Mouse (Mus musculus): ENCODE results near the gene Ccdc85b. TPM values are rescaled to one million over a fixed set of nuclear protein-coding genes. Genes with fewer than 3 reads are reported as not detected.

Gene Ccdc85b
- polyA plus RNA-seq, 1 experiment, result 30.5 TPM

- Histone ChIP-seq H3K79me2 (ENCODE audit: control insufficient read depth, insufficient read depth) (peaks cover 59% of the 10 kb centered on the region), H3K79me3 (ENCODE audit: low read depth) (peaks cover 36% of the 10 kb centered on the region), H3K4me3 (ENCODE audit: insufficient read depth, poor library complexity, severe bottlenecking) (no peak overlapping the region), H3K36me3 (ENCODE audit: control insufficient read depth, insufficient read depth) (peaks cover 47% of the 10 kb centered on the region), H3ac (ENCODE audit: control insufficient read depth, insufficient read length, low read depth) (no peak overlapping the region), H3K27me3 (ENCODE audit: control insufficient read depth, insufficient read depth, insufficient read length) (no peaks in the 10 kb centered on the region)
- TF ChIP-seq MAX (IDR thresholded peaks at IDR 0.05), result no peak
- TF ChIP-seq MYOG (IDR thresholded peaks at IDR 0.05; ENCODE audit: control insufficient read depth, extremely low read depth, insufficient read length), result no peak
- no peak for TF ChIP-seq CTCF (IDR thresholded peaks at IDR 0.05; ENCODE audit: control insufficient read depth, insufficient read depth, insufficient read length)
- no peak for TF ChIP-seq USF1 (IDR thresholded peaks at IDR 0.05; ENCODE audit: low read depth)
- no peak for TF ChIP-seq MYOD1 (IDR thresholded peaks at IDR 0.05; ENCODE audit: control insufficient read depth, insufficient read length, low read depth)
- no peak for TF ChIP-seq FOSL1 (IDR thresholded peaks at IDR 0.05; ENCODE audit: insufficient read depth, low read length, poor library complexity, severe bottlenecking)
- TF ChIP-seq CEBPB (IDR thresholded peaks at IDR 0.05; ENCODE audit: low read depth), result no peak
These were observed 34.7 kb downstream of the Ccdc85b start for GRCm38 (mm10) chr19:5422895-5423443.

GRCm38 (mm10) chr19:5422267-5422666, 35.4 kb downstream of the Ccdc85b start:
- Histone ChIP-seq H3K36me3 (ENCODE audit: control insufficient read depth, insufficient read depth) (peaks cover 45% of the 10 kb centered on the region), H3K79me3 (ENCODE audit: low read depth) (peaks cover 33% of the 10 kb centered on the region), H3K4me3 (ENCODE audit: insufficient read depth, poor library complexity, severe bottlenecking) (no peak overlapping the region), H3K27me3 (ENCODE audit: control insufficient read depth, insufficient read depth, insufficient read length) (no peaks in the 10 kb centered on the region), H3K79me2 (ENCODE audit: control insufficient read depth, insufficient read depth) (peaks cover 52% of the 10 kb centered on the region), H3ac (ENCODE audit: control insufficient read depth, insufficient read length, low read depth) (no peak overlapping the region)
- no peak for TF ChIP-seq MAX (IDR thresholded peaks at IDR 0.05)
- no peak for TF ChIP-seq CTCF (IDR thresholded peaks at IDR 0.05; ENCODE audit: control insufficient read depth, insufficient read depth, insufficient read length)
- TF ChIP-seq CEBPB (IDR thresholded peaks at IDR 0.05; ENCODE audit: low read depth), result no peak
- no peak for TF ChIP-seq USF1 (IDR thresholded peaks at IDR 0.05; ENCODE audit: low read depth)
- no peak for TF ChIP-seq MYOG (IDR thresholded peaks at IDR 0.05; ENCODE audit: control insufficient read depth, extremely low read depth, insufficient read length)
- no peak for TF ChIP-seq MYOD1 (IDR thresholded peaks at IDR 0.05; ENCODE audit: control insufficient read depth, insufficient read length, low read depth)
- no peak for TF ChIP-seq FOSL1 (IDR thresholded peaks at IDR 0.05; ENCODE audit: insufficient read depth, low read length, poor library complexity, severe bottlenecking)

GRCm38 (mm10) chr19:5421784-5422183, 35.9 kb downstream of the Ccdc85b start:
- peaks cover 28% of the 10 kb centered on the region for H3K79me3 ChIP-seq (ENCODE audit: low read depth)
- no peaks in the 10 kb centered on the region for H3K27me3 ChIP-seq (ENCODE audit: control insufficient read depth, insufficient read depth, insufficient read length)
- peaks cover 47% of the 10 kb centered on the region for H3K79me2 ChIP-seq (ENCODE audit: control insufficient read depth, insufficient read depth)
- no peak overlapping the region for H3K4me3 ChIP-seq (ENCODE audit: insufficient read depth, poor library complexity, severe bottlenecking)
- no peak overlapping the region for H3ac ChIP-seq (ENCODE audit: control insufficient read depth, insufficient read length, low read depth)
- TF ChIP-seq MAX (IDR thresholded peaks at IDR 0.05) (no peak), MYOG (IDR thresholded peaks at IDR 0.05; ENCODE audit: control insufficient read depth, extremely low read depth, insufficient read length) (no peak), MYOD1 (IDR thresholded peaks at IDR 0.05; ENCODE audit: control insufficient read depth, insufficient read length, low read depth) (peak; percentile 29)
- peaks cover 41% of the 10 kb centered on the region for H3K36me3 ChIP-seq (ENCODE audit: control insufficient read depth, insufficient read depth)

- no peaks in the 10 kb centered on the region for H3K27me3 ChIP-seq (ENCODE audit: control insufficient read depth, insufficient read depth, insufficient read length)
These were observed 37.1 kb downstream of the Ccdc85b start for GRCm38 (mm10) chr19:5420579-5420978.

GRCm38 (mm10) chr19:5419630-5420029, 38.1 kb downstream of the Ccdc85b start:
- TF ChIP-seq MYOD1 (IDR thresholded peaks at IDR 0.05; ENCODE audit: control insufficient read depth, insufficient read length, low read depth), result no peak
- Histone ChIP-seq H3K27me3 (ENCODE audit: control insufficient read depth, insufficient read depth, insufficient read length) (no peaks in the 10 kb centered on the region), H3K79me3 (ENCODE audit: low read depth) (peaks cover 13% of the 10 kb centered on the region), H3K36me3 (ENCODE audit: control insufficient read depth, insufficient read depth) (peaks cover 33% of the 10 kb centered on the region), H3K4me3 (ENCODE audit: insufficient read depth, poor library complexity, severe bottlenecking) (no peak overlapping the region), H3ac (ENCODE audit: control insufficient read depth, insufficient read length, low read depth) (no peak overlapping the region), H3K79me2 (ENCODE audit: control insufficient read depth, insufficient read depth) (peaks cover 29% of the 10 kb centered on the region)

More at GRCm38 (mm10) chr19:5420579-5420978, 37.1 kb downstream of the Ccdc85b start:
- no peak overlapping the region for H3K4me3 ChIP-seq (ENCODE audit: insufficient read depth, poor library complexity, severe bottlenecking)
- H3K79me3 ChIP-seq (ENCODE audit: low read depth), result peaks cover 16% of the 10 kb centered on the region
- peaks cover 33% of the 10 kb centered on the region for H3K36me3 ChIP-seq (ENCODE audit: control insufficient read depth, insufficient read depth)
- no peak overlapping the region for H3ac ChIP-seq (ENCODE audit: control insufficient read depth, insufficient read length, low read depth)
- peaks cover 35% of the 10 kb centered on the region for H3K79me2 ChIP-seq (ENCODE audit: control insufficient read depth, insufficient read depth)
- no peak for TF ChIP-seq MYOD1 (IDR thresholded peaks at IDR 0.05; ENCODE audit: control insufficient read depth, insufficient read length, low read depth)
- TF ChIP-seq CTCF (IDR thresholded peaks at IDR 0.05; ENCODE audit: control insufficient read depth, insufficient read depth, insufficient read length), result no peak
- TF ChIP-seq CEBPB (IDR thresholded peaks at IDR 0.05; ENCODE audit: low read depth), result no peak
- TF ChIP-seq MYOG (IDR thresholded peaks at IDR 0.05; ENCODE audit: control insufficient read depth, extremely low read depth, insufficient read length), result no peak
- no peak for TF ChIP-seq FOSL1 (IDR thresholded peaks at IDR 0.05; ENCODE audit: insufficient read depth, low read length, poor library complexity, severe bottlenecking)
- TF ChIP-seq MAX (IDR thresholded peaks at IDR 0.05), result no peak
- TF ChIP-seq USF1 (IDR thresholded peaks at IDR 0.05; ENCODE audit: low read depth), result no peak

- H3K27me3 ChIP-seq (ENCODE audit: control insufficient read depth, insufficient read depth, insufficient read length), result no peaks in the 10 kb centered on the region
- TF ChIP-seq MAX (IDR thresholded peaks at IDR 0.05) (no peak), MYOG (IDR thresholded peaks at IDR 0.05; ENCODE audit: control insufficient read depth, extremely low read depth, insufficient read length) (no peak), MYOD1 (IDR thresholded peaks at IDR 0.05; ENCODE audit: control insufficient read depth, insufficient read length, low read depth) (no peak), CEBPB (IDR thresholded peaks at IDR 0.05; ENCODE audit: low read depth) (no peak), FOSL1 (IDR thresholded peaks at IDR 0.05; ENCODE audit: insufficient read depth, low read length, poor library complexity, severe bottlenecking) (no peak), USF1 (IDR thresholded peaks at IDR 0.05; ENCODE audit: low read depth) (no peak), CTCF (IDR thresholded peaks at IDR 0.05; ENCODE audit: control insufficient read depth, insufficient read depth, insufficient read length) (no peak)
- H3K79me3 ChIP-seq (ENCODE audit: low read depth), result peaks cover 12% of the 10 kb centered on the region
- no peak overlapping the region for H3ac ChIP-seq (ENCODE audit: control insufficient read depth, insufficient read length, low read depth)
- H3K79me2 ChIP-seq (ENCODE audit: control insufficient read depth, insufficient read depth), result peaks cover 23% of the 10 kb centered on the region
- no peak overlapping the region for H3K4me3 ChIP-seq (ENCODE audit: insufficient read depth, poor library complexity, severe bottlenecking)
- peaks cover 33% of the 10 kb centered on the region for H3K36me3 ChIP-seq (ENCODE audit: control insufficient read depth, insufficient read depth)
These were observed 38.8 kb downstream of the Ccdc85b start for GRCm38 (mm10) chr19:5418750-5419466.

All from C2C12 (cell line).